Mouse (Mus musculus) thymus, adult 18-20 months (tissue): ENCODE data around the gene Stxbp1.

Experiments
- DNase-seq, 2 experiments: peaks; one replicate each; pipeline ENCODE4 v3.0.0; 2022; ENCODE audit warnings: mixed read lengths in 2 of 2

The Stxbp1 gene

GRCm38 (mm10) chr2:32835588-32835987 lies 11.5 kb downstream of the Stxbp1 start:
- no peak for DNase-seq

- DNase-seq = peak in 1 of 2 experiments; percentile 43
These were observed 12.5 kb downstream of the Stxbp1 start for GRCm38 (mm10) chr2:32834496-32834895.

GRCm38 (mm10) chr2:32828979-32829676 lies 17.9 kb downstream of the Stxbp1 start:
- no peak for DNase-seq

- no peak for DNase-seq
These were observed 21.2 kb downstream of the Stxbp1 start for GRCm38 (mm10) chr2:32825796-32826195.

GRCm38 (mm10) chr2:32824778-32825177 lies 22.3 kb downstream of the Stxbp1 start:
- DNase-seq = no peak

GRCm38 (mm10) chr2:32824181-32824580 lies 22.9 kb downstream of the Stxbp1 start:
- no peak for DNase-seq

GRCm38 (mm10) chr2:32823579-32824154 lies 23.4 kb downstream of the Stxbp1 start:
- no peak for DNase-seq

GRCm38 (mm10) chr2:32823153-32823552 lies 23.9 kb downstream of the Stxbp1 start:
- DNase-seq = no peak

GRCm38 (mm10) chr2:32822643-32823042 lies 24.4 kb downstream of the Stxbp1 start:
- no peak for DNase-seq

- DNase-seq = peak in 1 of 2 experiments; percentile 18
These were observed 25.8 kb downstream of the Stxbp1 start for GRCm38 (mm10) chr2:32821041-32821802.

GRCm38 (mm10) chr2:32818208-32818607 lies 28.8 kb downstream of the Stxbp1 start:
- DNase-seq = no peak

GRCm38 (mm10) chr2:32817589-32817988 lies 29.5 kb downstream of the Stxbp1 start:
- no peak for DNase-seq

- DNase-seq = no peak
These were observed 30.0 kb downstream of the Stxbp1 start for GRCm38 (mm10) chr2:32816946-32817581.

- no peak for DNase-seq
These were observed 30.5 kb downstream of the Stxbp1 start for GRCm38 (mm10) chr2:32816497-32816896.

- DNase-seq = no peak
These were observed 35.1 kb downstream of the Stxbp1 start for GRCm38 (mm10) chr2:32811959-32812358.

- no peak for DNase-seq
These were observed 38.1 kb downstream of the Stxbp1 start for GRCm38 (mm10) chr2:32808816-32809566.

GRCm38 (mm10) chr2:32798251-32798962 lies 48.6 kb downstream of the Stxbp1 start:
- no peak for DNase-seq

- no peak for DNase-seq
These were observed 51.2 kb downstream of the Stxbp1 start for GRCm38 (mm10) chr2:32795748-32796418.

- DNase-seq = no peak
These were observed 55.7 kb downstream of the Stxbp1 start for GRCm38 (mm10) chr2:32791297-32791696.

- DNase-seq = no peak
These were observed 58.5 kb downstream of the Stxbp1 start for GRCm38 (mm10) chr2:32788581-32788980.

GRCm38 (mm10) chr2:32787176-32787575 lies 59.9 kb downstream of the Stxbp1 start:
- no peak for DNase-seq
